Mouse (Mus musculus) thymus, postnatal 10 days (tissue): ENCODE data around the gene Tsku.

Experiments used
- DNase-seq, 2 experiments: peaks; one replicate each; pipeline ENCODE4 v3.0.0; 2021; ENCODE audit warnings: low spot score in 2 of 2

The Tsku gene

DNA sequence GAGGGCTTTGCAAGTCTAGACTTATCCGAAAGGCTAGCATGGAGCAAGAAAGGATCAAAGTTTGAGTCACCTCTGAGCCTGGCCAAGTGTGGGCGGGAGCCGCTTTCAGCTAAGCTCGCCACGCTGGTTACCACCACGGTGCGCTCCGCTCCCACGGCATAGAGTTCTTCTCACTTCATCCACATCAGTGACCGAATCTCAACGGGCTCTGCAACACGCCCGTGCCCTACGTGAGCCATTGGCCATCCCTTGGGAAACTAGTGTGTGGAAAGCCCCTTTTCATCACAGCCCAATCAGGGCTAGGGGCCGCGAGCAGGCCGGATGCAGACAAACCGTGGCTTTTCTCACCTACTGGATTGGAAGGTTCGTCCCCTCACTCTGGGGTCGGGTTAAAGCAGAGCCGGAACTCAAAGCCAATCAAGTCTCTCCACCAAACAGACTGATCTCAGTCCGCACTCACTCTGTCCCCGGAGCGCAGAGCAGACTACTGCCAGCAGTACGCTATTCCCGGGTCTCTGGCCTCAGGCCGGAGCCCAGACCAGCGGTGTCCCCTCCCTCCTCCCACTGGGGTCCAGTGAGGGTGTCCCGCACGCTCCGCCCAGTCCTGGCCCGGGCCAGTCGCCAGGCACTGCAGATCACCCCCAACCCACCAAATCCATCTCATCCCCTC is 1.0 kb downstream of the Tsku start:
- DNase-seq = peak in 1 of 2 experiments; percentile 10

DNA sequence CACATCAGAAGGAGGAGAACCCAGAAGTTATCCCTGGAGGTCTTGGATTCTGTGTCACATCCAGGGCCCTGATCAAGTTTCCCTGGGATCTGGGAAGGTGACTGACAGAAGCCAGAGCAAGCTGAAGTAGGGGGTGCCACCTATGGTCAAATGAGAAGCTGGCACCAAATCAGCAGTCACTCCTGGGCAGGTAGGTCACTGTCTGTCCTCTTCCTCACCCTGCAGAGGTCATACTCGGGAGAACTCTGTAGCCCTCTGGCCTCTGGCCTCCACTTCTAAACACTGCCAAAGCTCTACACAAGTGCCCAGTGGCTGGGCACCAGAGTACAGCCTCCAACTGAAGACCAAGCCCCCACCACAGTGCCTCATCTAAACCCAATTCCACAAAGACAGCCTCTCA is 3.1 kb downstream of the Tsku start:
- no peak for DNase-seq

DNA sequence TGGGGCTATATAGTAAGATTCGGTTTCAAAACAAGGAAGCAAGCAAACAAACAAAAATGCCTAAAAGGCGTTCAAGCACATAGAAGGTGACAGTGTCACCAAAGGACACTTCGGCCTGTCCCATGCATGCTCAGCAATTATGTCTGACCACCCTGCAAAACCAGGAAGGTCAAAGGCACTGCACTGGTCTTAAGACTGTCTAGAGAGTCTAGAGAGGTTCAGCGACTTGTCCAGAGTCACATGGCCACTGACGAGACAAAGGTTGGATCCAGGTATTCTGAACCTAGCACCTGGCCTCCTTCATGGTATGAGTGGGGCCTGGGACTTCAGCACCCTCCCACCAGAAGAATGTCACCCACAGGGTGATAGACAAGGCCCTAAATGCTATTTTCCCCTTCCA is 3.8 kb downstream of the Tsku start:
- no peak for DNase-seq

DNA sequence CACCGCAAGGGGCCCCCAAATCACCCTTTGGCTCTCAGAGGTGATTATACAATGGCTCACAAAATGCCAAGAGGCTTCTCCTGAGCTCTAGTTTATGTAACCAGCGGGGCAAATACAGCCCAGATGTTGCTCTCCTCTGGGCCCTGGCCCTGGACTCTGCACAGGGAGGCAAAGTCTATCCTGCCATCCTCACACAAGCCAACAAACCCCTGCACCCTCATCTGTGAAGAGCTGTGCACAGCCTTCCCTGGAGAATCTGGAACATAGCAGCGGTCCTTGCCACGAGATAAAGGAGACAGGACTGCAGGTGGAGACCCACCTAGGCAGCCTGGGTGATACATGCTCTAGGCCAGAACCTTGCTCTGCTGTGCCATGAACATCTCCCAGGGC is 6.2 kb downstream of the Tsku start:
- no peak for DNase-seq

DNA sequence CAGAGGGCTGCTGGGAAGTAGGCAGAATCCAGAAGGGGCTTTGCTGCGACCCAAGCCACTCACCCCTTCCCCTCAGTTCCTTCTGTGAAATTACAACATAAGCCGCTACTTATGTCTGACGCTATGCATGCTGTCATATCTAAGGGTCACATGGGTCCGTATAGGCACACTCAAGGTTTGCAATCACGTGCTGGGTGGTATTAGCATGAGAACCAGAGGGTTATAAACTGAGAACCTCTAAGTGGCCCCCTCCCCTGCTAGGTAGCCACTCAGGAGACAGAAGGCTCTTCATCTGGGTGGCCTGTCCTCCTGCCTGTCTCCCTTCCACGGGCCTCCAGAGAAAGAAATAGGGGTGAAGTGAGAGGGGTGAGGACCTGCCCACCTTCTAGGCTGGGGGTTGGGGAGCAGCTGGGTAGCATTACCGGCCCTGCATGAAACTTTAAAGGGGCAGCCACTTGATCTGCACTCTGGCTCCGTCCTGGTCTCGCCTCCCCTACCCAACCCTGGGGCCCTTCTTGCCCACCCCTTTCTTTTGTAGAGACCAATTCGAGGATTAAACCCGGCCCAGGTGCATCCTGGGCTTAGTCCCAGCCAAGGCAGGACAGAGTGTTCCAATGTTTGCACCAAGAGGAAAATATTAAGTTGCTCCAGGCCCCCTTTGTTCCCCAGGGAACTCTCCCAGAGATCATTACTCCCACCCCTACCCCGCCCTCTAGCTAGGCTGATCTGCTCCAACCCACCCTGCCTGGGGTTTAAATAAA is 6.8 kb downstream of the Tsku start:
- no peak for DNase-seq

DNA sequence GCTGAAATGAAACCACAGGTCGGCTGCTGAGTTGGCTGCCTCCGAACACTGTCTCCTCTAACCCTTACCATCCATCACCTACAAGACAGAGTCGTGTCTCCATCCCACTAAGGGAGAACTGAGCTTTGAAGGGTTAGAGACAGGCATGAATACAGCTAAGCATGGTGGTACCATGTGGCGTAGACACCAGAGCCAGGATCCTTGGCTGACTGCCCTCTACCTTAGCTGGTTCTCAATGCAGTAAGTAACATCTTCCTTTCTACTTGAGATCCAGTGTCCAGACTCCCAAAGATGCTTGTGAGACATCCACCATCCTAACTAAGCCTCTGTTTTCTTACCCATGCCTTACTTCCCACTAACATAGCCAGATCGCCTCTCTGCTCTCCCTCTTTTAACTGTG is 7.5 kb downstream of the Tsku start:
- DNase-seq = no peak

DNA sequence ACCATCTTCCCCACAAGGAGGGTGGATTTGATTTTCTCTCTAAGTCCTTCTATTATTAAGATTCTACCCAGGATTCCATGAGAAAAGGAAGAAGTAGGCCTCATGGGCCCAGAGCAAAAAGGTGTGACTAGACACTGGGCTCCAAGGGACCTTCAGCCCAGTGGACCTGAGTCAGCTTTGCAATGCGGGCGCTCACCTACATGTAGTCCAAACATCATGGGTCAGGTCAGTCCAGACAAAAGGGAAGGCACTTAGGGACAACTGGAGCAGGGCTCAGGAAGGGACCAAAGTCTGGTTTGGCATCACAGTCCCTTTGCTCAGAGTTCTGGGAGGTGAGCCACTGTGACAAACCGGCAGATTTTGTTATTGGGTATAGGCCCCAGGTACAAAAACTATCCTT is 9.6 kb downstream of the Tsku start:
- no peak for DNase-seq

DNA sequence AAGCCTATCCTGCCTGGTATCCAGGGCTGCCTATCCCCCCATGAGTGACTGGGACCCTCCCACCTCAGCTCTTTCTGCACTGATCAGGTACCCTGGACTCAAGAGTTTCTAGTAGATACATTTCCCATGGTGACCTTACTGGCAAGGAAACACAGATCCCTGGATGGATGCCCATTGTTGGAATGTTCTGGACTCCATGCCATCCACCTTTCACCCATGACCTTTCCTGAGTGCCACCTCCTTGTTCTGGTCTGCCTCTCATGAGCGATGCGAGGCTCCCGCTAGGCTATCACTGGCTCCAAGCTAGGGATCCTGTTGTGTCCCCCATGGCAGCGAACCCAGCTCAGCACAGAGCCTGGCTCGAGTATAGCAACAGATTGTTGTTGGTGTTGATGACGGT is 11.3 kb downstream of the Tsku start:
- DNase-seq = no peak

DNA sequence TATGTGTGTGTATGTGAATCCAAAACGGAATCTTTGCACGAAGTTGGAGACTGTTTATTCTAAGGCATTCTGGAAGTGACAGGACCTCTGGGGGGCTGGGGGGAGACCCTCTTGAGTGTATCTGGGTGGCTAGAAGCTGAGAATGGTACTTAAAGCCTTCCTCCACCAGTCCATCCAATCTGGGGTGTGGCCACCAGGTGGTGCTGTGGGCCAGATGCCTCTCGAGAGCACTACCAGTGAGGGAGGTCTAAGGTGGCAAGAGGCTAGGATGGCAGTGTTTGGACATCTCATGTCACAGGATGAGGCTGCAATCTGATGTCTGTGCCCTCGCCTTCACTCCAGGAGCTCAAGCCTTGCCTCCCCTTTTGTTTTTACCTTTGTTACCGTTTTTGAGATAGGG is 12.0 kb downstream of the Tsku start:
- peak; percentile 63 to 87 for DNase-seq

DNA sequence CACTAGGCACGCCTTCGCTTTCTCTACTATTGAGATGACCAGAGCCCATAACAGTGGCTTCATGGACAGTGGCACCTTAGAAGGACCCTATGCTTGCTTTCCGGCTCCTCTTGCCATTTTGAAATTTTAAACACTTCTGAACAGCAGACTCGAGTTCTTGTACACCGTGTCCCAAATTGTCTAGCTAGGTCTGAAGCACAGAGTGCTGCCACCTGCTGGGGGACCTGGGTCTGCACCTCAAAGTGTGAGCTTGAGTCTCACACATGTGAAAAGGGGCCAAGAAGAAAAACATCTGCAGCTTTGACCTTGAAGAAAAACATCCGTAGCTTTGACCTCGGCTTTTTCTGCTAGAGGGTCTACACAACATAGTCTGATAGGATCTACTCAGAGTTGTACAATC is 13.1 kb downstream of the Tsku start:
- DNase-seq = peak; percentile 44 to 73

DNA sequence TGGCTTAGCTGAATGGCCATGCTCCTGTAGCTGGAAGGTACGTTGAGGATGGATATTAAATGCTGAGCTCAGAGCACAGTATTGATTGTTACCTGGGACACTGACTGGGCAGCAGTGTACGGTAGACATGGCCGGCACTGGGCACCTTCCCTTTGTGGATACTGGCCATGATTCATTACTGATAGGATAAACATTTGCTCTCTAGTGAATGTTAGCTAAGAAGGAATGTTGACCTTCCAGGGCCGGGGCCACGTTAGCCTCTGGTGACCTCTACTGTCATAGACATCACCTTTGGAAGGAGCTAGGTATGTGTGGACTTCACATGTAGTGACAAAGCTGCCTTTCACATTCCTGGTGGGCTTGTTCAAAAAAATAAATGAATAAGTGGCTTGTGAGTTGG is 13.7 kb downstream of the Tsku start:
- DNase-seq = no peak

DNA sequence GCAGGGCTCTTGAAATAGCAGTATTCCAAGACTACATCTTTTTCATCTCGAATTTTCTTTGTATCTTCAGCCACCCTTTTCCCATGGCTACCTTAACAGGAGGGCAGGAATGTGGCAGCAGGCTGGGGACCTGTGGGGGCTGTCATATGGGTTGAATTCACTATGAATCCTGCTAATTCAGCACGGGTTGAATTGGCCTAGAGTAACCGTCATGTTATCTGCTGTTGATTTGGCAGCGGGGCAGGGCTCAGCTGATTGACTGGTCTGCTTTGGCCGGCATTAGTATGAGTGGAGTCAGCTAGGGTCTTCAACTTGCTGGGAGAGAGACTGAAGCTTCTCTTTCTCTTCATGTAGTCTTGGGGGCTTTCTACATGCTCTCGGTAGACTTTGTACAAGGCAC is 16.1 kb downstream of the Tsku start:
- DNase-seq = no peak

DNA sequence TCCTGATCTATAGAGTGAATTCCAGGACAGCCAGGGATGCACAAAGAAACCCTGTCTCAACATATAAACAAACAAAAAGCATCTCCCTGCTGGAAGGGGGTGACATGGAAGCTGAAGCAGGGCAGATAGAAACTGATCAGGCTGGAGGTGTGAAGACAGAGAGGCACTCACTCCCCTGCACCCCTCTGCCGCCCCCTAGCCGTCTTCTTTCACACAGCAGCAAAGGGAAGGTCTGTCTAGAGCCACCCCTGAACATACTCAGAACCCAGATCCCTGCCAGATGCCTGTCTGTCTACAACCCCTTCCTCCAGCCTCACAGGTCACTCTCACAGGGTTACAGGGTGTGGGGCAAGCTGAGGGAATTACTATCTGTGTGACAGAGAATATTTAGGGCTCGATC is 16.8 kb downstream of the Tsku start:
- DNase-seq = peak; percentile 32 to 69

DNA sequence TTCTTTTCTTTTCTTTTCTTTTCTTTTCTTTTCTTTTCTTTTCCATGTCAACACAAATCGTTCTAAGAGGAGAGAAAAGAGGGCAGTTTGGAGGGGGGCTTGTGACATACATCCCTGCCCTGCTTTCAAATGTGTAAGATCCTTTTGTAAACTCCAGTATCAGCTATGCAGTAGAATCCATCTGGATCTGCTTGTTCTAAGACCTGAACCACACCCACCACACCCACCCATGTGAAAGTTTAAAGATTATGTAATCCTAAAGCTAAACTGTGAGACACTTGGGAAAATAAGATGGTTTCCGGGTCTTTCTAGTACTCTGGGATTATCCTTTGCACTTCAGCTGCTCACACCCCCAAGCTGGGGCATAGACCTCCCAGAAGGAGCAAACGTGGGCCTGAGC is 18.9 kb downstream of the Tsku start:
- DNase-seq = no peak

DNA sequence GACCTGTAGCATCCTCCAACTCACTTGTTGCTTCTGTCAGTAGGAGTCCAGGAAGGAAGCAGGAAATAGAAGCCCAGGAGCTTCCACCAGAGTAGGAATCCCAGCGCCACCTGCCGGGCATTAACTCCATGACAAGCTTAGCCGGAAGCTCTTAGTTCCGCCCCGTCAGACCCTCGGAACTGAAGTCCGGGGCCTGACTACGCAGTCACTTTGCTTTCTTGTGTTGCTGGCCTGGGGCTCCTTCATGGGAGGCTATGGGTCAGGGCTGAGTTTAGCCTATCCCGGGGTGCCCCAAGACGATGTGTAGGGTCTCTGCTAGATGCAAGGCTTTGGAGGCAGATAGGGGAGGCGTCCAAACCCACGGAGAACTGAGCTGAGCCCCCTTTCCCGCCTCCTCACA is 19.7 kb downstream of the Tsku start:
- DNase-seq = peak; percentile 62 to 85

DNA sequence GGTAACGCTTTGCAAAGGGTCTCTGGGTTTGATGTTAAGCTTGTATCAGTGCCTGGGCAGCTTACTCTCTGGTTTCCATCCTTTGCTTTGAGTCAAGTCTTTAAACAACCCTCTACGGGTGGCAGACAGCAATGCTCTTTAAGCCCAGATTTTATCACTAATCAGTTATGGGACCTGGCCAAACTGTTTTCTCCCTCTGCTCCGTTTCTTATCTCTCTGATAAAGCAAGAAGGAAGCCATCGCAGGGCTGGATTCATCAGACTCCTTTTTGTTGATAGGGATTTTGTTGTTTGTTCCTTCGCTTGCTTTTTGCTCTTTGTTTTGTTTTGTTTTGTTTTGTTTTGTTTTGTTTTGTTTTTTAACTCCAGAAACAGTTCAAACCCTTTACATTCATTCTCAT is 20.8 kb downstream of the Tsku start:
- no peak for DNase-seq

DNA sequence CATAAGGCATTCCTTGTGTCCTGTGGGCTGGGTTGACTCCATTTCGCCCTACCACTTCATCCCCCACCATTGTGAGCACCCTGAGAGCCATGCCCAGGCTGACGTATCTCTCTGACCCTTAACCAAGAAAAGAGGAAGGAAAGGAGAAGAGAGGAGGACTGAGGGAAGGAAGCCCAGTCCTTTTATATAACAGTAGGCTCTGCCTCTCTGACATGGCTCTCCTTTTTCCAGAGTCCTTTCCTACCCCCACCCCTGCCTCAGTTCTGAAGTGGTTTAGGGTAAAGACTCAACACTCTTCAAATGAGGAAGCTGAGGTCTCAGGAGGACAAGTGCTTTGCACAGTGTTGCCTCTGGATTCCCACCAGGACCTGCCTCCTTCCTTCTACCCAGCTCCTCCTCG is 27.1 kb downstream of the Tsku start:
- DNase-seq = no peak

DNA sequence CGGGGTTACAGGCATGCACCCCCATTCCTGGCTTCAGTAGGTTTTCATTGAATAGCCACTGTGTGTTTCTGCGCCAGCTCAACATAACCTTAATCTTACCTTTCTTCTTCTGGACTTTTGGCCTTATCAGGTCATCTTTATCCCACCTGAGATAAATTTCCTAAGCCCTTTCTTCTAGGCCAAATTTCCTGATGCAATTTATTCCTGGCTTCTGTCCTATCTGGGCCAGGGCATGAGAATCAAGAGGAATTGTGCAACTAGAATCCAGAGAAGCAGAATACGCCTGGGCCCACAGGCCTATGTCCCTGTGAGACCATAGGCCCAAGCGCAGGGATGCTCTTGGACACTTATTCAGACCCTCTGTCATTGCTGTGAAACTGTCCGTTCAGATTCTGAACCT is 27.6 kb downstream of the Tsku start:
- no peak for DNase-seq

DNA sequence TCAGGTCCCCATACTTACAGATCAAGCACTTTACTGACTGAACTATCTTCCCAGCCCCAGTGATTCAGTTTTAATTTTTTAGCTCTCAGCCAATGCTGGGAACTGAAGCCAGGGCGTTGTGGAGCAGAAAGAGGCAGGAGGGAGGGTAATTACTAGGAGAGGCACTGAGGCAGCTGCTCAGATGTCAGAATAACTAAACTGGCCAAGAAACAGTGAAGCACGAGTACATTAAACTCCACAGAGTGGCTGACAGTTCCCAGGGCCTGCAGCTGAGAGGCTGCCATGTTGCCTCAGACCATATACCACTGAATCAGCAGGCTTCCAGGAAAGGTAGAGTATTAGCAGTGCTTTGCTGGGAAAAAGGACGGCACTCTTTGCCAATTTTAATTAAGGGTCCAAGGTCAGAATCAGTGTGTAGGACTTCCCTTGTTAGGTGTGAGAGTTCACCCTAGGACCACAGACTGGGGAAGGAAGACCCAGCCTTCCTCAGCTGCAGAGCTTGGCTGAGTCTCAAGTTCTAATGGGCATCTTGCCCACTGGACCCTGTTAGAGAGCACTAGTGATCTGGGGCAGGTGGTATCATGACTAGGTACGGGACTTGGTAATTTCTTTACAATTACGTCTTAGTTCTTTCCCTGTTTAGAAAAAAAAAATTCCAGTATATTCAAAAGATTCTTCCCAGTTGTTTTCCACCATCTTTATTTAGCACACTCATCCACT is 28.3 kb downstream of the Tsku start:
- DNase-seq = no peak

DNA sequence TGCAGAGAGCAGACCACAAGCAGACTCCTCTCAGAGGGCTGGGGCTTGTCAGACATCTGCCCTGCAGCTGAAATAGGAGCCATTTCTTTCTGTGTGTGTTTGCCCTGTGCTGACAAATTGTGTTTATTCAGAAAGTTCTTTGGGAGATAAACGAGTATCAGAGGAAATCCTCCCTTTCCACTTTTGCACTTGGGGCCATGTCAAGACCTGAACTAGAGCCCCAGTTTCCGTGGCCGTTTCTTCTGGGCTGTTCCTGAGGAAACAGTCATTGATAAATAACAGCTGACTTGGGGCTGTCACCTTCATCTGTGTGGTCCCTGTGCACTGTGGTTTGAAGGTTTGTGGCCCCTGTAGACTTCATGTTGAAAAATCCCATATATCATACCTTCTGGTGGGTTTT is 29.2 kb downstream of the Tsku start:
- DNase-seq = no peak

DNA sequence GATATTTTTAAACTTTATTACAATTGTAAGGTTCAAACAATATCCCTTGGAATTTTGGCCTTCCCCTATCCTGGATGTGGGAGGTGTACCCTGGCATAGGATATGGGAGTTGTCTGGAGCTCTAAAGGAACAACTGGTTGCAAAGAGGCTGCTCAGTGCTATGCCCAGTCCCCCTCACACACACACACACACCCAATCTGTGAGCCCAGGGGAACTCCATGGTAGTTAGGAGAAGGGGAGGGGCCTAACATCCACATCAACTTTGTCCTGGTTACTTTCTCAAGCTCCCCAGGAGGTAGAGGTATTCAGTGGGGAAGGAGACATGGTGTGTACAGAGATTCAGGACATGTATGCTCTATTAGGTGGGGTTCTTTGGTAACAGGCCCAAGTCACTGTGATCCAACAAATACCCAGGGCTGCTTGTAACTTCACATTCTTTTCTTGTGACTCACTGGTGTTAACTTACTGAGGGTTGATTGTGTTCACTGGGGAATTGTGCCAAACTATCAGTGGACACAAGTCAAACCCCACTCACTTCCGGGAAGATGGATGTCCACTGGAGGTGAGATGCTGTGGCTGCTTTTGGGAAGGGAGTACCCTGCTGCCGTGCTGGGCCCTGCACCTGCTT is 30.6 kb downstream of the Tsku start:
- no peak for DNase-seq

DNA sequence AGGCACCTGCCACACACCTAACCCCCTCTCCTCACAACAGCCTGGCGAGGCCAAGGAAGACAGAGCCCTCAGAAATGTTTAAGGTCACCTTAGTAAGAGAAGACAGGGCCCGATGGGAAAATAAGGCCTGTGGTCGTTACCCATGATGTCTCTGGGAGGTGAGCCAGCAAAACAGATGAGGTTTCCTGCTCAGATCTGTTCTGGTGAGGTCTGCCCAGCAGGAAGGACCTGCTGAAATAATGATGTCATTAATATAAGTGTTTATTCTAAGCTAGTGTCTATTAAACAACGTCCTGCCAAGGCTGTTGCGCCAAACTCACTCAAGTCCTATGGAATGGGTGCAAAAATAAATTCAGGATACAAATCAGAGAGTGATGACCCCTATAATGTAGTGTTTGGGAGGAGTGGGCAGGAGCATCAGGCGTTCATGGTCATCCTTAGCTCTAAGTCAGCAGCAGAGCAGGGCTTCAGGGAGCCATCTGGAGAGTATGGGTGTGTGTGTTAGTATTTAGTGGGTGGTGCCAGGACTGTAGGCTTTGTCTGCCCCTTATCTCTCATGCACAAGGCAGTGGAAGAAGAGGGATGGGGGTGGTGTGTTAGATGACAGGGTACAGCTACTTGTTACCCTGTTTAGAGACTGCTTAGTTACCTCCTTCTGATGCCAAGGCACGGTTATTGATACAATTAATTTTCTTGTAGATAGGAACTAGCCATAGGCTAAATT is 31.3 kb downstream of the Tsku start:
- DNase-seq = no peak
